Mouse (Mus musculus): Measurements from ENCODE around the gene Olfr170. TPM values are rescaled to one million over a fixed set of nuclear protein-coding genes. Genes with fewer than 3 reads are reported as not detected.
"Not testable (repeated sequence)": the region's sequence is repeated elsewhere in the genome, so short reads cannot be mapped to it uniquely, and the experiment has no call there.

The Olfr170 gene
- not detected in 2 replicates for polyA plus RNA-seq (2014; fragmentation: Nextera tagmentation; extraction: Ambion mirVana)

DNA sequence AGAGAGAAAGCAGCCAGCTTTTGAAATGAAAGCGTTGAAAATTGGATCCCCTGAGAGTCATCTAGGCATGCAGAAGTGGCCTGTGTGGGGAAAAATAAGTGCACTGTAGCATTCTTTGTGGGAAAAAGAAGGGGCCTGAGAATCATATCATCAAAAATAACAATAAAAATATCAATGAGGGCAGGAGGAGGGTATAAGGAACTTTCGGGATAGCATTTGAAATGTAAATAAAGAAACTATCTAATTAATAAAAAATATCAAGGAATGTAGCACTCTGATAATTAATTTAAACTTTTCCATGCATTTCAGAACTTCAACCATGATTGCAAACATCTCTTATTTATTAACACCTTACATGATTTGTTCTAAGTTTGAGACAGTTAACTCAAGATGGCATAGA is at the start of gene Olfr170:
Gene Olfr170, minus strand, starts transcription at position 101 of the 400 bp plus-strand sequence.
- not testable (repeated sequence) for ATAC-seq (ENCODE audit: low FRiP score, low TSS enrichment); H3K36me3 ChIP-seq (ENCODE audit: control insufficient read depth, insufficient read depth, low read length); H3K9me3 ChIP-seq (ENCODE audit: control insufficient read depth, low read length); H3K4me3 ChIP-seq (replicated peaks; ENCODE audit: low read depth, low read length); H3K27me3 ChIP-seq (ENCODE audit: control insufficient read depth, insufficient read depth, low read length); H3K4me2 ChIP-seq (ENCODE audit: low read length); H3K4me1 ChIP-seq (ENCODE audit: control insufficient read depth, insufficient read depth, low read length); H3K27ac ChIP-seq (replicated peaks; ENCODE audit: low read depth, low read length); H3K9ac ChIP-seq (replicated peaks; ENCODE audit: low read length); DNase-seq
- 92% methylated on average over 2 of the region's 2 CpGs for WGBS

DNA sequence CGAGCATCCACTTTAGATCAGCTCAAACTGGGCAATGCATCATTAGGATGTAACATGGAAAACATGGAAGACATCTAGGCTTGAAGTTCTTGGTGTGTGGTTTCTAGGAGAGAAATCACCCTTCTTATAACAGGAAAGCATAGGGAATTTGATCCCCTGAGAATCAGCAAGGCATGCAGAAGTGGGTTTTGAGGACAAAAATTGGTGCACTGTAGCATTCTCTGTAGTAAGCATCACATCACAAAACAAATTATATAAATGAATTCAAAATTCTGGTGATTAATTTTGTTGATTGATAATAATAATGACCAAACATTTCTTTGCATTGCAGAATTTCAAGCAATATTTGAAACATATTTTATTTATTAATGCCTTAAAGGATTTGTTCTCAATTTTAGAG is 18.1 kb upstream of the Olfr170 start, which contains the start of gene Olfr171:
Gene Olfr171, minus strand, starts transcription at position 101 of the 400 bp plus-strand sequence.
- H3K36me3 ChIP-seq (ENCODE audit: control insufficient read depth, insufficient read depth, low read length) = no peaks in the 10 kb centered on the region
- H3K4me3 ChIP-seq (replicated peaks; ENCODE audit: low read depth, low read length) = no peak within 1 kb of the TSS
- H3K27me3 ChIP-seq (ENCODE audit: control insufficient read depth, insufficient read depth, low read length) = no peaks in the 10 kb centered on the region
- no peak within 1 kb of the TSS for H3K27ac ChIP-seq (replicated peaks; ENCODE audit: low read depth, low read length)
- no peak for ATAC-seq (ENCODE audit: low FRiP score, low TSS enrichment)
- no peak within 1 kb of the TSS for H3K9ac ChIP-seq (replicated peaks; ENCODE audit: low read length)
- 79% methylated on average over 1 of the region's 1 CpGs for WGBS
- H3K4me1 ChIP-seq (ENCODE audit: control insufficient read depth, insufficient read depth, low read length) = no peaks in the 10 kb centered on the region
- H3K9me3 ChIP-seq (ENCODE audit: control insufficient read depth, low read length) = no peaks in the 10 kb centered on the region
- no peak for DNase-seq
- no peak within 1 kb of the TSS for H3K4me2 ChIP-seq (ENCODE audit: low read length)

DNA sequence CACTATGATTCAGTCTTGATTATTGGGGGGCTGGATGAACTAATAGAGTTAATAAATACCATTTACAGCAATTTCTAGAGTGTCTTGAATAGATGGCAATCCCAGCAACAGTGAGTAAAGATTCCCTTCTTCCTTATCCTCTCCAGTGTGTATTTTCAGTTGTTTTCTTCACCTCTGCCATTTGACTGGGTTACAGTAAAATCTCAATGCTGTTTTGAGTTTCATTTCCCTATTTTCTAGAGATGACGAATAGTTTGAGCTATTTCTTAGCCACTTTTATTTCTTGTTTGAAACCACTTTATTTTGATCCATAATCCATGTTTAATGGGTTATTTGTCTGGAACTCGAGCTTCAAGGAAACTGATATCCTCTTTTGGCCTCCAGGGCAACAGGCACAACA is 8.5 kb downstream of the Olfr170 start:
- no peaks in the 10 kb centered on the region for H3K27me3 ChIP-seq (ENCODE audit: control insufficient read depth, insufficient read depth, low read length)
- H3K4me2 ChIP-seq (ENCODE audit: low read length) = no peak overlapping the region
- no peak overlapping the region for H3K27ac ChIP-seq (replicated peaks; ENCODE audit: low read depth, low read length)
- no peaks in the 10 kb centered on the region for H3K36me3 ChIP-seq (ENCODE audit: control insufficient read depth, insufficient read depth, low read length)
- 56% methylated on average over 2 of the region's 2 CpGs for WGBS
- H3K9me3 ChIP-seq (ENCODE audit: control insufficient read depth, low read length) = 0 out of 2 replicates have a peak, but pooled peaks cover 4% of the 10 kb centered on the region
- no peak overlapping the region for H3K9ac ChIP-seq (replicated peaks; ENCODE audit: low read length)
- H3K4me1 ChIP-seq (ENCODE audit: control insufficient read depth, insufficient read depth, low read length) = no peaks in the 10 kb centered on the region
- no peak overlapping the region for H3K4me3 ChIP-seq (replicated peaks; ENCODE audit: low read depth, low read length)
- DNase-seq (no peak), ATAC-seq (ENCODE audit: low FRiP score, low TSS enrichment) (no peak)

DNA sequence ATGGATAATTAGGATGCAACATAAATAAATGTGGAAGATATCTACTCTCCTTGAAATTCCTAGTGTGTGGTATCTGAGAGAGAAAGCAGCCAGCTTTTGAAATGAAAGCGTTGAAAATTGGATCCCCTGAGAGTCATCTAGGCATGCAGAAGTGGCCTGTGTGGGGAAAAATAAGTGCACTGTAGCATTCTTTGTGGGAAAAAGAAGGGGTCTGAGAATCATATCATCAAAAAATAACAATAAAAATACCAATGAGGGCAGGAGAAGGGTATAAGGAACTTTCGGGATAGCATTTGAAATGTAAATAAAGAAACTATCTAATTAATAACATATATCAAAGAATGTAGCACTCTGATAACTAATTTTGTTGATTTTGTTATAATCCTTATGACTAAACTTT is 40.0 kb downstream of the Olfr170 start, which contains the start of gene Olfr169:
Gene Olfr169, minus strand, starts transcription at position 101 of the 400 bp plus-strand sequence.
- not testable (repeated sequence) for DNase-seq; H3K9me3 ChIP-seq (ENCODE audit: control insufficient read depth, low read length); H3K27ac ChIP-seq (replicated peaks; ENCODE audit: low read depth, low read length); ATAC-seq (ENCODE audit: low FRiP score, low TSS enrichment); H3K4me1 ChIP-seq (ENCODE audit: control insufficient read depth, insufficient read depth, low read length); H3K4me2 ChIP-seq (ENCODE audit: low read length); H3K4me3 ChIP-seq (replicated peaks; ENCODE audit: low read depth, low read length); H3K27me3 ChIP-seq (ENCODE audit: control insufficient read depth, insufficient read depth, low read length); H3K36me3 ChIP-seq (ENCODE audit: control insufficient read depth, insufficient read depth, low read length); H3K9ac ChIP-seq (replicated peaks; ENCODE audit: low read length)
- 91% methylated on average over 2 of the region's 2 CpGs for WGBS

Other genes with a start within 250 kb of the Olfr170 start
- not detected in 2 replicates for gene Olfr165, start 188.7 kb downstream of the Olfr170 start, polyA plus RNA-seq (2014; fragmentation: Nextera tagmentation; extraction: Ambion mirVana)
- not detected in 2 replicates for gene Olfr166, start 128.2 kb downstream of the Olfr170 start, polyA plus RNA-seq (2014; fragmentation: Nextera tagmentation; extraction: Ambion mirVana)
- not detected in 2 replicates for gene Olfr167, start 89.6 kb downstream of the Olfr170 start, polyA plus RNA-seq (2014; fragmentation: Nextera tagmentation; extraction: Ambion mirVana)
- gene Olfr168, start 76.3 kb downstream of the Olfr170 start, polyA plus RNA-seq (2014; fragmentation: Nextera tagmentation; extraction: Ambion mirVana) = not detected in 2 replicates
- not detected in 2 replicates for gene Olfr169, start 40.1 kb downstream of the Olfr170 start, polyA plus RNA-seq (2014; fragmentation: Nextera tagmentation; extraction: Ambion mirVana)
- not detected in 2 replicates for gene Olfr171, start 18.0 kb upstream of the Olfr170 start, polyA plus RNA-seq (2014; fragmentation: Nextera tagmentation; extraction: Ambion mirVana)
- 0.08 TPM in 1 of 2 replicates, not detected in the other for gene Lamp3, start 94.5 kb upstream of the Olfr170 start, polyA plus RNA-seq (2014; fragmentation: Nextera tagmentation; extraction: Ambion mirVana)
- 62.5 and 65.9 TPM in 2 replicates for gene B3gnt5, start 148.3 kb upstream of the Olfr170 start, polyA plus RNA-seq (2014; fragmentation: Nextera tagmentation; extraction: Ambion mirVana)